In genomic region chr2:35148806-35149205, GRCm38 (mm10) we compare ENCODE assay signal across 22 mouse cellular contexts. TPM values are rescaled to one million over a fixed set of nuclear protein-coding genes. Genes with fewer than 3 reads are reported as not detected.
DNase-seq lines count a peak whose midpoint lies in the region; ATAC-seq lines count a peak whose summit lies in the region.
"Had no signal": no experiment of that assay in that cellular context is flagged by ENCODE, and none has a peak within 500 bp of the region (broad histone marks: within the 10 kb centered on the region; RNA-seq: fewer than 3 reads in every experiment).

No protein-coding gene starts in this region.

- DNase-seq in heart, adult 11 months = peak; percentile 56
- no peak for DNase-seq in heart, postnatal 10 days
- DNase-seq in heart, embryonic 10.5 days (ENCODE audit: low spot score) = peak; percentile 9
- DNase-seq in heart, postnatal 14 days = no peak
- peak; percentile 56 for DNase-seq in midbrain, embryonic 11.5 days (ENCODE audit: low spot score, missing footprints)
- DNase-seq: adrenal gland, adult 2 months; adrenal gland, adult 8-10 months; adrenal gland, postnatal 10 days; adrenal gland, postnatal 14 days; adrenal gland, postnatal 25 days; adrenal gland, postnatal 36 days; B cell, adult 2 months; cerebellum, adult 11 months; cerebellum, adult 11-12 months; cerebellum, adult 18-20 months had no signal

- peaks cover 5% of the 10 kb centered on the region; the same call in 1 of the 2 replicates for H3K4me1 ChIP-seq in heart, embryonic 10.5 days
- no peaks in the 10 kb centered on the region for H3K4me1 ChIP-seq in midbrain, embryonic 11.5 days (ENCODE audit: control insufficient read depth, insufficient read depth, low read length)
- no peaks in the 10 kb centered on the region for H3K4me1 ChIP-seq in midbrain, embryonic 16.5 days (ENCODE audit: control insufficient read depth, insufficient read depth, low read length)

- H3K27ac ChIP-seq in heart, embryonic 10.5 days = no peak overlapping the region
- H3K27ac ChIP-seq in midbrain, embryonic 11.5 days (ENCODE audit: low read depth, low read length) = no peak overlapping the region
- H3K27ac ChIP-seq in midbrain, embryonic 16.5 days (ENCODE audit: low read length) = no peak overlapping the region

- H3K9me3 ChIP-seq in heart, embryonic 10.5 days = no peaks in the 10 kb centered on the region
- no peaks in the 10 kb centered on the region for H3K9me3 ChIP-seq in midbrain, embryonic 11.5 days (ENCODE audit: control insufficient read depth, low read length)
- H3K9me3 ChIP-seq in midbrain, embryonic 16.5 days (replicated peaks; ENCODE audit: control insufficient read depth, low read length, poor library complexity, severe bottlenecking) = no peaks in the 10 kb centered on the region
- H3K9me3 ChIP-seq: G1E had no signal

- no peak for ATAC-seq in midbrain, embryonic 11.5 days (ENCODE audit: low FRiP score)
- no peak for ATAC-seq in midbrain, embryonic 16.5 days
- ATAC-seq: activated CD4-positive, CD25-positive, alpha-beta regulatory T cell, adult 4 months; CD4-positive, CD25-positive, alpha-beta regulatory T cell, adult 4 months; Patski had no signal

- 88% methylated on average over 10 of the region's 10 CpGs for WGBS in heart, embryonic 10.5 days
- WGBS in midbrain, embryonic 11.5 days = 94% methylated on average over 10 of the region's 10 CpGs
- 94% methylated on average over 10 of the region's 10 CpGs for WGBS in midbrain, embryonic 16.5 days

- intact Hi-C loops in heart, postnatal 10 days (cut with DNase I) = no loop called here
- intact Hi-C loops in heart, postnatal 14 days (cut with DNase I) = no loop called here

- no peaks in the 10 kb centered on the region for H3K27me3 ChIP-seq in heart, embryonic 10.5 days (ENCODE audit: insufficient read depth, poor library complexity, severe bottlenecking)
- H3K27me3 ChIP-seq in midbrain, embryonic 11.5 days (ENCODE audit: control insufficient read depth, insufficient read depth, low read length) = no peaks in the 10 kb centered on the region
- no peaks in the 10 kb centered on the region for H3K27me3 ChIP-seq in midbrain, embryonic 16.5 days (ENCODE audit: control insufficient read depth, insufficient read depth, low read depth, low read length)
- H3K27me3 ChIP-seq: CH12.LX, Patski had no signal

- H3K9ac ChIP-seq in midbrain, embryonic 11.5 days (ENCODE audit: low read length) = no peak overlapping the region
- H3K9ac ChIP-seq in midbrain, embryonic 16.5 days (ENCODE audit: low read depth, low read length) = no peak overlapping the region

- H3K4me3 ChIP-seq in heart, embryonic 10.5 days = no peak overlapping the region
- no peak overlapping the region for H3K4me3 ChIP-seq in midbrain, embryonic 11.5 days (ENCODE audit: low read depth, low read length)
- H3K4me3 ChIP-seq in midbrain, embryonic 16.5 days (ENCODE audit: low read depth, low read length) = no peak overlapping the region

- H3K4me2 ChIP-seq in midbrain, embryonic 11.5 days = no peak overlapping the region
- H3K4me2 ChIP-seq in midbrain, embryonic 16.5 days (ENCODE audit: low read length) = no peak overlapping the region

- peaks cover 99% of the 10 kb centered on the region for H3K36me3 ChIP-seq in heart, embryonic 10.5 days
- H3K36me3 ChIP-seq in midbrain, embryonic 11.5 days (ENCODE audit: control insufficient read depth, insufficient read depth, low read length) = peaks cover 38% of the 10 kb centered on the region
- H3K36me3 ChIP-seq in midbrain, embryonic 16.5 days (ENCODE audit: control insufficient read depth, insufficient read depth, low read length) = peaks cover 33% of the 10 kb centered on the region

RNA-seq across cellular contexts. Expression of gene Cntrl, which starts 39.5 kb away (rescaled TPM):
- 10 to 100 TPM; 11.6 to 11.8 TPM for total RNA-seq in heart, postnatal 10 days (2021)
- 18.4 and 19.0 TPM in 2 replicates for polyA plus RNA-seq in heart, embryonic 10.5 days (2016; fragmentation: Nextera tagmentation; extraction: Ambion mirVana)
- 1 to 10 TPM; 8.7 to 9.2 TPM for total RNA-seq in heart, postnatal 14 days (2021)
- 32.8 and 36.6 TPM in 2 replicates for polyA plus RNA-seq in midbrain, embryonic 11.5 days (2014; fragmentation: Nextera tagmentation; extraction: Ambion mirVana)
- polyA plus RNA-seq in midbrain, embryonic 16.5 days (2015; fragmentation: Nextera tagmentation; extraction: Ambion mirVana) = 10.6 TPM in 2 replicates

RNA-seq across cellular contexts. Expression of gene AI182371, which starts 47.5 kb away (rescaled TPM):
- total RNA-seq in heart, postnatal 10 days (2021) = under 1 TPM in 1 of 2 experiments, not detected in 1; 0.52 TPM
- 2.0 TPM in 2 replicates for polyA plus RNA-seq in heart, embryonic 10.5 days (2016; fragmentation: Nextera tagmentation; extraction: Ambion mirVana)
- under 1 TPM; 0.12 to 0.22 TPM for total RNA-seq in heart, postnatal 14 days (2021)
- polyA plus RNA-seq in midbrain, embryonic 11.5 days (2014; fragmentation: Nextera tagmentation; extraction: Ambion mirVana) = not detected in 2 replicates
- 0.41 and 0.80 TPM in 2 replicates for polyA plus RNA-seq in midbrain, embryonic 16.5 days (2015; fragmentation: Nextera tagmentation; extraction: Ambion mirVana)
- polyA plus RNA-seq: adrenal gland, adult 2 months; C2C12 had no signal

RNA-seq across cellular contexts. Expression of gene Rab14, which starts 52.1 kb away (rescaled TPM):
- total RNA-seq in heart, postnatal 10 days (2021) = 100 to 1,000 TPM; 154 to 160 TPM
- polyA plus RNA-seq in heart, embryonic 10.5 days (2016; fragmentation: Nextera tagmentation; extraction: Ambion mirVana) = 220 and 234 TPM in 2 replicates
- 100 to 1,000 TPM; 134 to 139 TPM for total RNA-seq in heart, postnatal 14 days (2021)
- polyA plus RNA-seq in midbrain, embryonic 11.5 days (2014; fragmentation: Nextera tagmentation; extraction: Ambion mirVana) = 283 and 293 TPM in 2 replicates
- polyA plus RNA-seq in midbrain, embryonic 16.5 days (2015; fragmentation: Nextera tagmentation; extraction: Ambion mirVana) = 470 and 473 TPM in 2 replicates

Comparison
In these comparisons a context has a peak if more than half of its experiments do, and no peak if none do; other contexts are left out.
1. DNase-seq: peak in heart, adult 11 months (single experiment), heart, embryonic 10.5 days (single experiment) and midbrain, embryonic 11.5 days (single experiment); none in heart, postnatal 10 days (0 of 2) and heart, postnatal 14 days (0 of 2).